ENCODE assay signal across 8 mouse cellular contexts in genomic region chr9:108824755-108825413, GRCm38 (mm10). TPM values are rescaled to one million over a fixed set of nuclear protein-coding genes. Genes with fewer than 3 reads are reported as not detected.
DNase-seq lines count a peak whose midpoint lies in the region; ATAC-seq lines count a peak whose summit lies in the region.

No protein-coding gene starts in this region.

- no peaks in the 10 kb centered on the region for H3K36me3 ChIP-seq in heart, embryonic 12.5 days

- H3K27ac ChIP-seq in heart, embryonic 12.5 days (ENCODE audit: poor library complexity, severe bottlenecking): no peak overlapping the region

- H3K9me3 ChIP-seq in heart, embryonic 12.5 days (replicated peaks): no peaks in the 10 kb centered on the region

- no peak overlapping the region for H3K9ac ChIP-seq in heart, embryonic 12.5 days

- peak; percentile 20 for DNase-seq in Muller cell, postnatal 12 days (ENCODE audit: inconsistent ontology term)
- peak; percentile 100 for DNase-seq in cerebellum, adult 9-10 months
- peak; percentile 90 to 91 for DNase-seq in frontal cortex, adult 2 months (ENCODE audit: extremely low spot score in 1 of 2, low spot score in 1 of 2)
- peak; percentile 92 for DNase-seq in left cerebral cortex, adult 11 months (ENCODE audit: low spot score)
- DNase-seq in retina, postnatal 1 day: peak; percentile 95
- no peak for DNase-seq in kidney, adult 18-20 months
- no peak for DNase-seq in thymus, postnatal 4 days

- no peak overlapping the region for H3K4me3 ChIP-seq in heart, embryonic 12.5 days

- H3K27me3 ChIP-seq in heart, embryonic 12.5 days (replicated peaks): peaks cover 83% of the 10 kb centered on the region

- WGBS in heart, embryonic 12.5 days: 1% methylated on average over 31 of the region's 31 CpGs

- H3K4me2 ChIP-seq in heart, embryonic 12.5 days: no peak overlapping the region

- peaks cover 14% of the 10 kb centered on the region for H3K4me1 ChIP-seq in heart, embryonic 12.5 days (replicated peaks)

- no peak for ATAC-seq in heart, embryonic 12.5 days (ENCODE audit: insufficient number of reproducible peaks, low FRiP score)

RNA-seq across cellular contexts. Expression of gene Celsr3, which starts 1.2 kb away (rescaled TPM):
- polyA plus RNA-seq in frontal cortex, adult 2 months (2012; rRNA removed): 67.4 and 74.7 TPM in 2 replicates
- 0.08 and 0.09 TPM in 2 replicates for polyA plus RNA-seq in heart, embryonic 12.5 days (2016; fragmentation: Nextera tagmentation; extraction: Ambion mirVana)

RNA-seq across cellular contexts. Expression of gene Nckipsd, which starts 16.7 kb away (rescaled TPM):
- 55.5 and 58.8 TPM in 2 replicates for polyA plus RNA-seq in frontal cortex, adult 2 months (2012; rRNA removed)
- 8.9 and 9.2 TPM in 2 replicates for polyA plus RNA-seq in heart, embryonic 12.5 days (2016; fragmentation: Nextera tagmentation; extraction: Ambion mirVana)

RNA-seq across cellular contexts. Expression of gene Slc26a6, which starts 28.2 kb away (rescaled TPM):
- polyA plus RNA-seq in frontal cortex, adult 2 months (2012; rRNA removed): 19.5 and 20.7 TPM in 2 replicates
- polyA plus RNA-seq in heart, embryonic 12.5 days (2016; fragmentation: Nextera tagmentation; extraction: Ambion mirVana): 6.0 and 8.0 TPM in 2 replicates

RNA-seq across cellular contexts. Expression of gene Ip6k2, which starts 41.3 kb away (rescaled TPM):
- 204 and 217 TPM in 2 replicates for polyA plus RNA-seq in frontal cortex, adult 2 months (2012; rRNA removed)
- 45.1 and 47.7 TPM in 2 replicates for polyA plus RNA-seq in heart, embryonic 12.5 days (2016; fragmentation: Nextera tagmentation; extraction: Ambion mirVana)

Comparison
In these comparisons a context has a peak if more than half of its experiments do, and no peak if none do; other contexts are left out.
1. DNase-seq: peak in Muller cell, postnatal 12 days (single experiment), cerebellum, adult 9-10 months (single experiment), frontal cortex, adult 2 months (2 of 2), left cerebral cortex, adult 11 months (single experiment) and retina, postnatal 1 day (single experiment); none in kidney, adult 18-20 months (single experiment) and thymus, postnatal 4 days (single experiment).
2. RNA of gene Celsr3, which starts 1.2 kb away (polyA plus RNA-seq): 67.4 to 74.7 TPM in frontal cortex, adult 2 months; 0.08 to 0.09 TPM in heart, embryonic 12.5 days; every median in the first group is over 10 times any median in the second.